Mouse (Mus musculus) stomach, embryonic 16.5 days (tissue): ENCODE results near the gene Jagn1. TPM values are rescaled to one million over a fixed set of nuclear protein-coding genes. Genes with fewer than 3 reads are reported as not detected.

Experiments used
- ATAC-seq: fragments of 200-750 bp; cut with Nextera tagmentation; 2 replicates; pipeline ENCODE4 v1.8.0; 2017; ENCODE audit warnings: moderate number of reproducible peaks, moderate TSS enrichment; ENCODE audit not compliant: insufficient read depth, low FRiP score
- H3K27ac ChIP-seq: fragments of 300-500 bp; sonication (generic); 2 replicates; pipeline ENCODE4 v1.5.1; 2014; ENCODE audit warnings: low read length
- H3K27me3 ChIP-seq: fragments of 300-500 bp; sonication (generic); 2 replicates; pipeline ENCODE4 v1.6.1; 2014; ENCODE audit warnings: low read length, control low read depth, mixed read lengths; ENCODE audit not compliant: control insufficient read depth, insufficient read depth
- H3K36me3 ChIP-seq: fragments of 300-500 bp; sonication (generic); 2 replicates; pipeline ENCODE4 v1.6.1; 2014; ENCODE audit warnings: low read length; ENCODE audit not compliant: control insufficient read depth, insufficient read depth
- H3K4me1 ChIP-seq: fragments of 300-500 bp; sonication (generic); 2 replicates; pipeline ENCODE4 v1.6.1; 2014; ENCODE audit warnings: low read length, control low read depth, mixed read lengths; ENCODE audit not compliant: control insufficient read depth, insufficient read depth
- H3K4me2 ChIP-seq: fragments of 300-500 bp; sonication (generic); 2 replicates; pipeline ENCODE4 v1.6.1; 2014; ENCODE audit warnings: low read depth, low read length, mixed read lengths
- H3K4me3 ChIP-seq: fragments of 300-500 bp; sonication (generic); replicated peaks from 2 replicates; pipeline ENCODE4 v1.5.1; 2014; ENCODE audit warnings: mild to moderate bottlenecking, low read length
- H3K9ac ChIP-seq: fragments of 300-500 bp; sonication (generic); 2 replicates; pipeline ENCODE4 v1.6.1; 2014; ENCODE audit warnings: low read length
- H3K9me3 ChIP-seq: fragments of 300-500 bp; sonication (generic); replicated peaks from 2 replicates; pipeline ENCODE4 v1.6.1; 2016; ENCODE audit warnings: low read length, control low read depth; ENCODE audit not compliant: control insufficient read depth
- WGBS: fragments of 180-500 bp; shearing (Covaris S2); extraction: QIAGEN DNeasy Blood & Tissue Kit; methylation state at CpG from one replicate; pipeline ENCODE4 v1.1.7; 2014; 5-methylcytosine and 5-hydroxymethylcytosine counted together
- microRNA-seq: library from miRNA; unstranded; fragments of <30 nt; microRNA quantifications from one replicate; pipeline ENCODE4, GENCODE M21; 2016
- polyA plus RNA-seq: library from polyadenylated mRNA; unstranded; fragments of >200 nt; fragmentation: Nextera tagmentation; extraction: Ambion mirVana; gene quantifications from 2 replicates; pipeline ENCODE4 v1.2.1, GENCODE M21; 2015

Jagn1 gene
- polyA plus RNA-seq, 1 experiment from 2014 or later: 88.5 TPM

DNA sequence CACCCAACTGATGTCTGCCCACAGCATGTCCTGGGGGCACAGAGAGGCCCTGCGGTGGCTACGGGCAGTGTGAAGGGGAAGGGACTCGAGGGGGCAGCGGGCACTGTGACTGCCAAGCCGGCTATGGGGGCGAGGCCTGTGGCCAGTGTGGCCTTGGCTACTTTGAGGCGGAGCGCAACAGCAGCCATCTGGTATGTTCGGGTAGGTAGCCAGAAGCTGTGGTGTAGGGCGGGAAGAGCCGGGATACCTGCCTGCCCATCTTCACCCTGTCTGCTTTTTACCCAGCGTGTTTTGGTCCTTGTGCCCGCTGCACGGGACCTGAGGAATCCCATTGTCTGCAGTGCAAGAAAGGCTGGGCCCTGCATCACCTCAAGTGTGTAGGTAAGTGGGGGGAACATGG, 47.0 kb downstream of the Jagn1 start:
- Histone ChIP-seq H3K4me1 (peaks cover 12% of the 10 kb centered on the region; the same call in 1 of the 2 replicates), H3K9me3 (no peaks in the 10 kb centered on the region), H3K4me2 (no peak overlapping the region), H3K9ac (no peak overlapping the region), H3K27ac (no peak overlapping the region), H3K36me3 (peaks cover 4% of the 10 kb centered on the region), H3K27me3 (no peaks in the 10 kb centered on the region), H3K4me3 (no peak overlapping the region)
- WGBS: 90% methylated on average over 14 of the region's 14 CpGs
- ATAC-seq: no peak

DNA sequence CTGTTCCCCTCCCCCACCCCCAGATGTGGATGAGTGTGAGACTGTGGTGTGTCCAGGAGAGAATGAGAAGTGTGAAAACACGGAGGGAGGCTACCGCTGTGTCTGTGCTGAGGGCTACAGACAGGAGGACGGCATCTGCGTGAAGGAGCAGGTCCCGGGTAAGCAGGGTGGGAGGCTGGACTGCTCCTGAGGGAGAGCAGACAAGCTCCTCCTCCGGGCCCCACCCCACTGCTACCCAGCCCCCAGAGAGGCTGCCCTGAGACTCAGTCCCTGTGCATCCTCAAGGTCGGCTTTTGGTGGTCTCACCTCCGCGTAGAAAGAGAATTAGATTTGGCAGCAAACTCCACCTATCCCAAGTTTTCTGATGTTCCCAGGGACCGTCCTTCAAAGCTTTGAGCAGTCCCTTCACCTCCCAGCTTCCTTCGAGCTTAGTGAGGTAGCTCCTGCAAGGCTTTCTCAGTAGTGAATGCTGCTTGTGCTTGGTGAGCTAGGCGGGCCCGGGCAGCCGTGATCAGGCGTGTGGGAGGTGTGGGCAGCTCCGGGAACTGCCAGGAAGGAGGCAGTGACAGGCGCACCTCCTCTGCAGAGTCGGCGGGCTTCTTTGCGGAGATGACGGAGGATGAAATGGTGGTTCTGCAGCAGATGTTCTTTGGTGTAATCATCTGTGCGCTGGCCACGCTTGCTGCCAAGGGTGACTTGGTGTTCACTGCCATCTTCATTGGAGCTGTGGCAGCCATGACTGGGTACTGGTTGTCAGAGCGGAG, 49.9 kb downstream of the Jagn1 start:
- no peak overlapping the region for H3K9ac ChIP-seq
- 75% methylated on average over 24 of the region's 24 CpGs for WGBS
- ATAC-seq: no peak
- no peak overlapping the region for H3K27ac ChIP-seq
- peaks cover 4% of the 10 kb centered on the region for H3K36me3 ChIP-seq
- no peak overlapping the region for H3K4me3 ChIP-seq
- peaks cover 13% of the 10 kb centered on the region for H3K4me1 ChIP-seq
- H3K27me3 ChIP-seq: peaks cover 16% of the 10 kb centered on the region
- no peak overlapping the region for H3K4me2 ChIP-seq
- H3K9me3 ChIP-seq: no peaks in the 10 kb centered on the region

DNA sequence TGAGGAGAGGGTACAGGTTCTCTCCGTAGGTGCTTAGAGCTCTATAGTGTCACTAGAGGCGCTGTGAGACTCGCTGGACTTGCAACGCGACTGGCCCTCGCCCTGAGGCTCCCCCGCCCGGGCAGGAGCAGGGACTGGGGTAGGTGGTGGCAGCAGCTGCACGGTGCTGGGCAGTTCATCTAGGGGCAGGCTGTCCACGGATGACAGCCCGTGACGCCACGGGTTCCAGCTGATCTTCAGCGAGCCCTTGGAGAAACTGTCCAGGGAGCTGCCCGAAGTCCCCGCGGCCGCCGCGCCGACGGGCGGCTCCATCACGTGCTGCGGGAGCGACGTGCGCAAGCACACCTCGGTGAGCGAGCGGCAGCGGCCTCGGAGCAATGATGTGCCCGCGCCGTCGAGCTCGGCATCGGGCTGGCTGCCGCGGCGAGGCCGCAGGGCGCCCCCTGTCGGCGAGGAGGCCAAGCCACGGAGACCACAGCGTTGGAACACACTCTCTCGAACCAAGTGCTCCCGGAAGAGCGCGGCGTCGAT, 52.0 kb downstream of the Jagn1 start:
- peak overlapping the region; percentile 75 for H3K9ac ChIP-seq
- H3K9me3 ChIP-seq: no peaks in the 10 kb centered on the region
- H3K4me2 ChIP-seq: peak overlapping the region; percentile 77
- no peak overlapping the region for H3K27ac ChIP-seq
- H3K4me3 ChIP-seq: peak overlapping the region; percentile 51
- peaks cover 7% of the 10 kb centered on the region; the same call in 1 of the 2 replicates for H3K4me1 ChIP-seq
- peak; percentile 76 for ATAC-seq
- peaks cover 4% of the 10 kb centered on the region for H3K36me3 ChIP-seq
- peaks cover 16% of the 10 kb centered on the region for H3K27me3 ChIP-seq
- WGBS: under 1% methylated on average over 54 of the region's 54 CpGs

DNA sequence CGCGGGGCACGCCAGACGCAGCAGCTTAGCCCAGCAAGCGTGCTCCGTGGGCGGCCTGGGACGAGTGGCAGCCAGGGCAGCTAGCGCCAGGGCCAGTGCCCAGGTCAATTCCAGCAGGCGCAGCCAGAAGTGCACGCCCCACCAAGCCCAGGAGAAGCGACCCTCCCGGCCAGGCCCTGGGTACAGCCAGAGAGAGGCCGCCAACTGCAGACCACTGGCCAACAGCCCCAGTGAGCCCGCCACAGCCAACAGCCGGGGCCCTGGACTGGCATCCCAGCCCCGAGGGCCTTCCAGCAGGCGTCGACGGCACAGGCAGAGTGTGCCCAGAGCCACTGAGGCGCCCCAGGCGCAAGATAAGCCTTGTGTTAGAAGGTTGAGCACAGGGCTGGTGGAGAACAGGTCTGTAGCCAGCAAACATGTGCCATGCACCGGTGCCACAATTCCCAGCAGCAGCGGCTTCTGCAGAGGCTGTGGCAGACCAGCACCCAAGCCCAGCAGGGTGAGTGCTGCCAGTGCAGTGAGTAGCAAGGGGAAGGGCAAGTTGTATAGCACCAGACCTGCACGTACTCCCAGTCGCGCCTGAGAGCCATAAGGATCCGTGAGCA, 52.8 kb downstream of the Jagn1 start:
- Histone ChIP-seq H3K27ac (no peak overlapping the region), H3K27me3 (peaks cover 23% of the 10 kb centered on the region), H3K4me2 (peak overlapping the region; percentile 77), H3K4me3 (peak overlapping the region; percentile 51), H3K9ac (peak overlapping the region; percentile 75), H3K36me3 (peaks cover 4% of the 10 kb centered on the region; the same call in 1 of the 2 replicates), H3K4me1 (peaks cover 7% of the 10 kb centered on the region; the same call in 1 of the 2 replicates), H3K9me3 (no peaks in the 10 kb centered on the region)
- peak; percentile 19; the same call in 1 of the 2 replicates for ATAC-seq
- WGBS: 40% methylated on average over 28 of the region's 28 CpGs

Small RNA genes lying within 50 kb of the gene (microRNA-seq; reads per million reads assigned to microRNA genes)
- not detected for gene Gm24387

Other genes with a start within 250 kb of the Jagn1 start
- gene Lhfpl4, start 247.2 kb upstream of the Jagn1 start, polyA plus RNA-seq: 1.3 and 1.6 TPM in 2 replicates
- gene Mtmr14, start 204.7 kb upstream of the Jagn1 start, polyA plus RNA-seq: 25.9 and 26.2 TPM in 2 replicates
- 0.06 TPM in 1 of 2 replicates, not detected in the other for gene Cpne9, start 160.3 kb upstream of the Jagn1 start, polyA plus RNA-seq
- gene Brpf1, start 135.4 kb upstream of the Jagn1 start, polyA plus RNA-seq: 12.9 and 13.6 TPM in 2 replicates
- 12.0 and 12.6 TPM in 2 replicates for gene Ogg1, start 115.6 kb upstream of the Jagn1 start, polyA plus RNA-seq
- gene Camk1, start 98.6 kb upstream of the Jagn1 start, polyA plus RNA-seq: 82.5 and 87.8 TPM in 2 replicates
- 39.6 and 44.9 TPM in 2 replicates for gene Tada3, start 64.7 kb upstream of the Jagn1 start, polyA plus RNA-seq
- 377 and 396 TPM in 2 replicates for gene Arpc4, start 64.5 kb upstream of the Jagn1 start, polyA plus RNA-seq
- 4.0 and 4.6 TPM in 2 replicates for gene Ttll3, start 53.3 kb upstream of the Jagn1 start, polyA plus RNA-seq
- gene Rpusd3, start 23.2 kb upstream of the Jagn1 start, polyA plus RNA-seq: 14.7 and 16.1 TPM in 2 replicates
- gene Cidec, start 6.8 kb upstream of the Jagn1 start, polyA plus RNA-seq: 3.6 and 4.2 TPM in 2 replicates
- gene Il17re, start 15.9 kb downstream of the Jagn1 start, polyA plus RNA-seq: 21.1 and 28.9 TPM in 2 replicates
- gene Il17rc, start 28.9 kb downstream of the Jagn1 start, polyA plus RNA-seq: 36.8 and 45.0 TPM in 2 replicates
- 22.9 and 23.9 TPM in 2 replicates for gene Creld1, start 40.7 kb downstream of the Jagn1 start, polyA plus RNA-seq
- gene Prrt3, start 59.4 kb downstream of the Jagn1 start, polyA plus RNA-seq: 0.19 and 0.52 TPM in 2 replicates
- gene Emc3, start 89.1 kb downstream of the Jagn1 start, polyA plus RNA-seq: 97.6 and 99.6 TPM in 2 replicates
- gene Fancd2, start 89.1 kb downstream of the Jagn1 start, polyA plus RNA-seq: 7.8 and 8.8 TPM in 2 replicates
- 0.18 TPM in 1 of 2 replicates, not detected in the other for gene Fancd2os, start 158.1 kb downstream of the Jagn1 start, polyA plus RNA-seq
- gene Brk1, start 162.2 kb downstream of the Jagn1 start, polyA plus RNA-seq: 204 and 207 TPM in 2 replicates
- 34.4 and 35.9 TPM in 2 replicates for gene Vhl, start 181.4 kb downstream of the Jagn1 start, polyA plus RNA-seq
- gene Irak2, start 195.9 kb downstream of the Jagn1 start, polyA plus RNA-seq: 9.3 and 12.0 TPM in 2 replicates